Mouse (Mus musculus) c-Kit-positive CD71-negative TER-119-negative erythroid progenitor cells, embryonic 14.5 days (primary cell): Measurements from ENCODE around the gene Wdr4.

Experiments used
- DNase-seq: peaks from one replicate; pipeline ENCODE4 v3.0.0-alpha.2; 2013; ENCODE audit warnings: low read depth

Wdr4 gene

GRCm38 (mm10) chr17:31497726-31498125 is 22.1 kb downstream of the Wdr4 start:
- no peak for DNase-seq

GRCm38 (mm10) chr17:31494989-31495388 is 24.8 kb downstream of the Wdr4 start:
- no peak for DNase-seq

- peak; percentile 67 for DNase-seq
Measured at GRCm38 (mm10) chr17:31492416-31492815, 27.4 kb downstream of the Wdr4 start.

- no peak for DNase-seq
Measured at GRCm38 (mm10) chr17:31491355-31491754, 28.4 kb downstream of the Wdr4 start.

GRCm38 (mm10) chr17:31487433-31488060 is 32.2 kb downstream of the Wdr4 start:
- no peak for DNase-seq

- DNase-seq, result no peak
Measured at GRCm38 (mm10) chr17:31486616-31487198, 33.1 kb downstream of the Wdr4 start.

GRCm38 (mm10) chr17:31479108-31479844 is 40.5 kb downstream of the Wdr4 start:
- no peak for DNase-seq

GRCm38 (mm10) chr17:31478606-31479005 is 41.2 kb downstream of the Wdr4 start:
- DNase-seq, result no peak

GRCm38 (mm10) chr17:31474388-31474787 is 45.4 kb downstream of the Wdr4 start:
- no peak for DNase-seq

GRCm38 (mm10) chr17:31470766-31471418 is 48.9 kb downstream of the Wdr4 start:
- no peak for DNase-seq

GRCm38 (mm10) chr17:31468496-31468895 is 51.3 kb downstream of the Wdr4 start:
- DNase-seq, result no peak

- DNase-seq, result no peak
Measured at GRCm38 (mm10) chr17:31466854-31467253, 52.9 kb downstream of the Wdr4 start.

GRCm38 (mm10) chr17:31462506-31462905 is 57.3 kb downstream of the Wdr4 start:
- no peak for DNase-seq

GRCm38 (mm10) chr17:31460416-31460815 is 59.4 kb downstream of the Wdr4 start:
- no peak for DNase-seq

GRCm38 (mm10) chr17:31456723-31457567 is 62.8 kb downstream of the Wdr4 start:
- no peak for DNase-seq

GRCm38 (mm10) chr17:31454056-31454455 is 65.7 kb downstream of the Wdr4 start:
- no peak for DNase-seq

- no peak for DNase-seq
Measured at GRCm38 (mm10) chr17:31453476-31453875, 66.3 kb downstream of the Wdr4 start.

- no peak for DNase-seq
Measured at GRCm38 (mm10) chr17:31452816-31453215, 67.0 kb downstream of the Wdr4 start.

GRCm38 (mm10) chr17:31451179-31451708 is 68.5 kb downstream of the Wdr4 start:
- DNase-seq, result no peak

GRCm38 (mm10) chr17:31450206-31450605 is 69.6 kb downstream of the Wdr4 start:
- no peak for DNase-seq

- DNase-seq, result no peak
Measured at GRCm38 (mm10) chr17:31448519-31448918, 71.3 kb downstream of the Wdr4 start.

- no peak for DNase-seq
Measured at GRCm38 (mm10) chr17:31447766-31448165, 72.0 kb downstream of the Wdr4 start.
